Mouse (Mus musculus): Measurements from ENCODE around the gene Kctd6. TPM values are rescaled to one million over a fixed set of nuclear protein-coding genes. Genes with fewer than 3 reads are reported as not detected.
A peak's percentile ranks its signal among the peaks of the same experiment; 100 is the strongest.

The Kctd6 gene
- total RNA-seq, 2 experiments from 2014 or later, result 13.2 to 16.2 TPM

GRCm38 (mm10) chr14:8212996-8213395 lies 944 bp upstream of the Kctd6 start:
- DNase-seq (ENCODE audit: low spot score in 2 of 2), result no peak

- peak; percentile 81 for DNase-seq (ENCODE audit: low spot score in 2 of 2)
Measured at GRCm38 (mm10) chr14:8214299-8215207, 613 bp downstream of the Kctd6 start.

- no peak for DNase-seq (ENCODE audit: low spot score in 2 of 2)
Measured at GRCm38 (mm10) chr14:8215208-8215778, 1.4 kb downstream of the Kctd6 start.

- DNase-seq (ENCODE audit: low spot score in 2 of 2), result no peak
Measured at GRCm38 (mm10) chr14:8216100-8216499, 2.2 kb downstream of the Kctd6 start.

- DNase-seq (ENCODE audit: low spot score in 2 of 2), result no peak
Measured at GRCm38 (mm10) chr14:8218238-8218637, 4.3 kb downstream of the Kctd6 start.

- DNase-seq (ENCODE audit: low spot score in 2 of 2), result no peak
Measured at GRCm38 (mm10) chr14:8218730-8219380, 4.9 kb downstream of the Kctd6 start.

- DNase-seq (ENCODE audit: low spot score in 2 of 2), result no peak
Measured at GRCm38 (mm10) chr14:8219876-8220275, 5.9 kb downstream of the Kctd6 start.

GRCm38 (mm10) chr14:8220306-8220705 lies 6.4 kb downstream of the Kctd6 start:
- DNase-seq (ENCODE audit: low spot score in 2 of 2), result no peak

- DNase-seq (ENCODE audit: low spot score in 2 of 2), result no peak
Measured at GRCm38 (mm10) chr14:8220912-8221311, 7.0 kb downstream of the Kctd6 start.

GRCm38 (mm10) chr14:8222561-8222960 lies 8.6 kb downstream of the Kctd6 start:
- no peak for DNase-seq (ENCODE audit: low spot score in 2 of 2)

GRCm38 (mm10) chr14:8223506-8224293 lies 9.8 kb downstream of the Kctd6 start:
- DNase-seq (ENCODE audit: low spot score in 2 of 2), result no peak

- DNase-seq (ENCODE audit: low spot score in 2 of 2), result no peak
Measured at GRCm38 (mm10) chr14:8224805-8225204, 10.9 kb downstream of the Kctd6 start.

GRCm38 (mm10) chr14:8229367-8230019 lies 15.6 kb downstream of the Kctd6 start:
- no peak for DNase-seq (ENCODE audit: low spot score in 2 of 2)

- no peak for DNase-seq (ENCODE audit: low spot score in 2 of 2)
Measured at GRCm38 (mm10) chr14:8232155-8232910, 18.4 kb downstream of the Kctd6 start.

- DNase-seq (ENCODE audit: low spot score in 2 of 2), result no peak
Measured at GRCm38 (mm10) chr14:8233252-8233651, 19.3 kb downstream of the Kctd6 start.

GRCm38 (mm10) chr14:8241816-8242215 lies 27.9 kb downstream of the Kctd6 start:
- DNase-seq (ENCODE audit: low spot score in 2 of 2), result no peak

GRCm38 (mm10) chr14:8242388-8242920 lies 28.5 kb downstream of the Kctd6 start:
- DNase-seq (ENCODE audit: low spot score in 2 of 2), result no peak

- no peak for DNase-seq (ENCODE audit: low spot score in 2 of 2)
Measured at GRCm38 (mm10) chr14:8243136-8243888, 29.4 kb downstream of the Kctd6 start.

- DNase-seq (ENCODE audit: low spot score in 2 of 2), result no peak
Measured at GRCm38 (mm10) chr14:8244211-8244611, 30.3 kb downstream of the Kctd6 start.
